Mouse (Mus musculus) lung, adult 2 months (tissue): ENCODE results near the gene Dsel. TPM values are rescaled to one million over a fixed set of nuclear protein-coding genes. Genes with fewer than 3 reads are reported as not detected.

Experiments used
- DNase-seq: peaks from one replicate; pipeline ENCODE4 v3.0.0; 2022
- H3K4me1 ChIP-seq: fragments of 200-500 bp; 2 replicates; pipeline ENCODE4 v1.6.1; 2011; ENCODE audit warnings: low read length; ENCODE audit not compliant: control insufficient read depth, insufficient read depth
- H3K4me3 ChIP-seq: fragments of 200-500 bp; replicated peaks from 2 replicates; pipeline ENCODE3; 2011; ENCODE audit warnings: low read depth, mild to moderate bottlenecking, control low read depth, low read length; ENCODE audit errors: extremely low read depth
- CTCF ChIP-seq: fragments of 200-500 bp; IDR thresholded peaks from 2 replicates; pipeline ENCODE4 v1.5.1; 2011; ENCODE audit warnings: mild to moderate bottlenecking, low read length, control low read depth; ENCODE audit not compliant: insufficient read depth
- POLR2A ChIP-seq: fragments of 200-500 bp; IDR thresholded peaks from 2 replicates; pipeline ENCODE4 v1.6.1; 2011; ENCODE audit warnings: low read depth, mild to moderate bottlenecking, control low read depth, low read length, borderline replicate concordance; ENCODE audit errors: extremely low read depth
- WGBS: fragments of 180-500 bp; shearing (Covaris S2); methylation state at CpG from one replicate; pipeline ENCODE4 v1.1.7; 2018; 5-methylcytosine and 5-hydroxymethylcytosine counted together
- polyA plus RNA-seq: library from polyadenylated mRNA; depleted of rRNA; stranded (reverse); fragments of >200 nt; gene quantifications from 2 replicates; pipeline ENCODE4 v1.2.3, GENCODE M21; 2012; rRNA removed

The Dsel gene
- polyA plus RNA-seq: 5.6 and 6.2 TPM in 2 replicates

DNA sequence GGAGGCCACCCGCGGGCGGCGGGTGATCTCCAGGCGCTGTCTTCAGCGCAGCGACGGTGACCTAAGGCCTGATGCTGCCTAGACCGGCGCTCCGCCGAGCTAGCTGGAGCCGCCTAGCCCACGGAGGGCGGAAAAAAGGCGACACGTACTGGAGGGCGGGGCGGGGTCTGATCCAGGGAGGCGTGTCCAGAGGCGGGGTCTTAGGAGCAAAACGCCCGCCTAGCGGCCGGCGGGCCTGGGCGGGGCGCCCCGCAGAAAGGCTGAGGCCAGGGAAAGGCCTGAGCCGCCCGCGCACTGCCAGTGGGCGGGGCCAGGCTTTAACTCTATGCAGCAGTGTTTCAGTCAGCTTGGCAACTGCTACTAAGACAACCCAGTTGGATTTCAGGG, at the start of gene Dsel:
Dsel (minus strand) TSS at position 140 of the 387 bp plus-strand sequence.
- under 1% methylated on average over 33 of the region's 33 CpGs for WGBS
- Histone ChIP-seq H3K4me3 (peak within 1 kb of the TSS; percentile 67), H3K4me1 (no peaks in the 10 kb centered on the region)
- peak; percentile 92 for DNase-seq
- no peak for TF ChIP-seq CTCF
- TF ChIP-seq POLR2A: peak; percentile 57; the same call in 1 of the 2 replicates

DNA sequence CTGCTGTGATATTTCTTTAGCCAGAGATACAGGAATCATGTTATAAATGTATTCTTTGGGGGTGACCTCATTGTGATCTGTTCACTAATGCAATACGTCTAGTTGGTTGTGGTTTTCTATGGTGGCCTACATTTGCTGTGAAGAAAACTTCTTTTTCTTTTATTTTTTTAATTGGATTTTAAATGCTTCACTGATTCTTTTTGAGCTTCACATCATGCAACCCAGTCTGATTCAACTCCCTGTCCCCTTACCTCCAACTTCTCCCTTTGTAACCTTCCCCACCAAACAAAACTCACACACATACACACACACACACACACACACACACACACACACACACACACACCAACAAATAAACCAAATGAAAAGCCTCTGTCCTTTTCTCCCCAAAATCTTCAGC, 46.7 kb upstream of the Dsel start:
- no peak overlapping the region for H3K4me3 ChIP-seq
- TF ChIP-seq CTCF: no peak
- TF ChIP-seq POLR2A: no peak
- DNase-seq: no peak
- WGBS: 73% methylated on average over 1 of the region's 1 CpGs
- H3K4me1 ChIP-seq: no peaks in the 10 kb centered on the region

DNA sequence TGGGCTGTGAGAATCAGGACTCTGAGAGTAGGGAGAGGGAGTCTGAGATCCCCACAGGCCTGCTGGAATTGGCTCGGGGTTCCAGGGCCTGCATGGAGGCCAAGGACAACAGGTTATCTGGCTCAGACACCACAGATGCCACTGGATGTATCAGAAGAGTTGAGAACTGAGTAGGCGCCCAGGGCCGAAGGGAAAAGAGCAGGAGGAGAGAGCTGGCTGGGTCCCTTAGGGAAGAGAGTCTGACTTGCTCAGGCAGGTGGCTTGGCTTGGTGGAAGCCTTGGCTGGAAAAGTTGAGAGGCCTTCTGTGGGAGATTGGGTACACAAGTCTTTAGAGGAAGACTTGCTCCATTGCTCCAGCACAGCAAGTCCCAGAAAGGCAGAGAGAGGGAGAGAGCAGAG, 18.6 kb upstream of the Dsel start:
- DNase-seq: no peak
- H3K4me1 ChIP-seq: no peaks in the 10 kb centered on the region
- 76% methylated on average over 3 of the region's 3 CpGs for WGBS
- H3K4me3 ChIP-seq: no peak overlapping the region
- TF ChIP-seq CTCF: no peak
- TF ChIP-seq POLR2A: no peak

DNA sequence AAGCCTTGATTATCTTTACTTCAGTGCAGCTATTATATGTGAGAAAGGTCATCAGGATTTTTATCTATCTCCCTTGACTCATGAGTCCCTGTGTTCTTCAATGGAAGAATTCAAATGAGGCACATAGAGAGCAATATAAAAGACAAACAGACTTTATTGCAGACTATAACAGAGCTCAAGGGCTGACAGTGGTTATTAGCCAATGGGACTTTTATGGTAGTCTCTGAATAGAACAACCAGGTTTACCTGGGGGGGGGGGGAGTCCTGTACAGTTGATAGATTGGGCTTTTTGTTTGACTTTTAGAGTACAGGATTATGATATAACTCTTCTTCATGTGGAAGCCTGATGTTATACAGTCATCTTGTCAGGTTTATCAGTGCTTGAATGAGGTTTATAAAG, 11.1 kb upstream of the Dsel start:
- TF ChIP-seq POLR2A (no peak), CTCF (no peak)
- H3K4me3 ChIP-seq: no peak overlapping the region
- H3K4me1 ChIP-seq: no peaks in the 10 kb centered on the region
- DNase-seq: no peak

DNA sequence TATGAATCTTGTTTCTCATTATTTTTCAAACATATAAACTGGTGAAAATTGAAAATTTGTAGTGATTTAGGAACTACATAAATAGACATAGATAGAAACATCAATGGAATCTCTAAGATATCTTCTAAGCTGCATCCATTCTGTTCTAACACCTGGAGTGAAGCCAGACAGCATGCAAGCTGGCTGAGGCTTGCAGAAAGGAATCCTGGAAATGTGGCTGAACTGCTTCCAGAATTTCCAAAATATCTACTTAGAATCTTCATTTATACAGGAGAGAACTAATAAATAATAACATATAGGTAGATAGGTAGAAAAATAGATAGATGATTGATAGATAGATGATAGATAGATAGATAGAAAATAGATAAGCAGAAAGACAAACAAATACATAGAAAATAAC, 8.5 kb upstream of the Dsel start:
- Histone ChIP-seq H3K4me3 (no peak overlapping the region), H3K4me1 (no peaks in the 10 kb centered on the region)
- TF ChIP-seq CTCF (no peak), POLR2A (no peak)
- DNase-seq: no peak

DNA sequence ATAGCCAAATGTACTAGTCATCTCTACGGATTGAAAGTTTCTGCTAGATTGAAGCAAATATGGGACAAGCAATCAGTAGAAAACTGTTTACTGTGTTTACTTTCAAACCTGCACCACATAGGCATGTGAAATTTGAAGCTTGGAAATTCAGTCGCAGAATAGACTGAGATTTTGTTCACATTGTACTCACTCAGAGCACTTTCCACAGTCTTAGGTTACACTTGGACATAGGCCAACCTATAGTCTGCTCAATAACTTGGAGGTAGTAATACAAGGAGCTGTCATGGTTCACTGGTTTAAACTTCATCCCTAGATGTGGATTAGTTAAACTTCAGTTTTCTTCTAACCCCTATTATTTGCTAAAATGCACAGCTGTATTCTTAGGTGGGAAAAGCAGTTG, 749 bp upstream of the Dsel start:
- DNase-seq: no peak
- Histone ChIP-seq H3K4me3 (no peak overlapping the region), H3K4me1 (no peaks in the 10 kb centered on the region)
- WGBS: 40% methylated on average over 2 of the region's 2 CpGs
- no peak for TF ChIP-seq CTCF
- TF ChIP-seq POLR2A: no peak

DNA sequence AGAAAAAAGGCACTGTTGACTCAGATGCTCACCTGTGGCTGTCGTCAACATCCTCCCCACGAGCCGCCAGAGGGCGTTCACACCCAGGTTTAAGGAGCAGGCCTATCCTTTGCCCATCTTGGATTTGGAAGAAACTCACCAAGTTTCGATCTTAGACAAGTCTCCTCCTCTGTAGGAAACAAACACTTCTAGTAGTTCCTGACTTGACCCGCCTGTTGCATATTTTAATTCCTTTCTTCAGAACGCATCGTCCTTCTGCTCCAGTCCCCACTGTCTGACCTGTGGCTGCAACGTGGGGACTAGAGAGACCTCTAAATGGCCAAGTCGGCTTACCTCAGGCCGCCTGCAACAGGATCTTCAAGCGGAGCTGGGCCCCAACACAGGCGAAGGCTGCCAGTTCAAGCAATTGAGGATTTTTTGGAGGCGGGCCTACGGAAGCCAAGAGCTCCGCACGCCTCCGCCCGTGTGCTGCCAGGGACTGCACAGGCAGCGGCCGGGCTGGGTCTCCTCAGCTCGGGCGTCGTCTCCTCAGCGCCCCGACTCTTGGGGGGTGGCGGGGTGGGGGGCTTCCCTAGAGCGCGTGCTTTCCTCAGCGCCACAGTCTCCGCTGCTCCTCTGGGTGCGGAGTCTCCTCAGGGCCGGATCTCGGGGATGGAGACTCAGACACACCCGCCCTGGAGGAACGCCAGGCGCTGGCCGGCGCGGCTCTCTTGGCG, 497 bp downstream of the Dsel start:
- H3K4me1 ChIP-seq: no peaks in the 10 kb centered on the region
- peak overlapping the region; percentile 67 for H3K4me3 ChIP-seq
- DNase-seq: peak; percentile 60
- under 1% methylated on average over 41 of the region's 41 CpGs for WGBS
- TF ChIP-seq CTCF (peak; percentile 65), POLR2A (no peak)

DNA sequence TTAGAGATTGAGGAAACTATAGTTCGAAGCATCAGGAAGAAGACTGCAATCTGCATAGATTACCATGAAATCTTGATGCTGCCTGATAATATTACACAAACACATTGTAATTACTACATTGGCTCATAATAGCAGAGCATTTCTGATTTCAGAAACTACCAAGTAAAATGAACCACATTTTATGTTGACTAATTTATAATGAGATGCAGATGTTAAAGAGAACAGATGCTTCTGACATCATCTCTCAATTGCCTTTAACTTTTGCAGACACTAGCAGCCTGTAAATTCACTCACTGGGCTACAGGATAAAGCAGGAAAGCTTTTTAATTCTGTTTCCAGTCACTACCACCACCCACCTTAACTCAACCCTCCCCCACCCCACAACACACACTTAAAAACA, 6.9 kb downstream of the Dsel start:
- H3K4me1 ChIP-seq: no peaks in the 10 kb centered on the region
- no peak for TF ChIP-seq CTCF
- no peak for TF ChIP-seq POLR2A
- no peak for DNase-seq
- H3K4me3 ChIP-seq: no peak overlapping the region
- WGBS: 71% methylated on average over 1 of the region's 1 CpGs

DNA sequence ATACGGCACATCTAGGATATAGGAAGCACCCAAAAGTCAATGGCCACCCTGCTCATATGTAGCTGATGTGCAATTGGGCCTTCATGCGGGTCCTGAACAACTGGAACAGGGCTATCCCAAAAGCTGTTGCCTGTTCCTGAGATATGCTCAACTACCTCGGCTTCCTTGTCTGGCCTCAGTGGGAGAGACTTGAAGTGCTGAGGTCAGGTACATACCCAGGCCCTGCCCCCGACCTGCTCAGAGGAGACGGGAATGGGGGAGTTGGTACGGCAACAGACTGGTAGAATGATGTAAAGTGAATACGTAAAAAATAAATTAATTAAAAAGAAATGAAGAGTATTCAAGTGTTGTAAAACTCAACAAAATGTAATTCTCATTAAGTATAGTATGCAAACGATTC, 12.3 kb downstream of the Dsel start:
- no peak for TF ChIP-seq POLR2A
- TF ChIP-seq CTCF: no peak
- no peak for DNase-seq
- Histone ChIP-seq H3K4me1 (no peaks in the 10 kb centered on the region), H3K4me3 (no peak overlapping the region)
- WGBS: 86% methylated on average over 8 of the region's 8 CpGs

DNA sequence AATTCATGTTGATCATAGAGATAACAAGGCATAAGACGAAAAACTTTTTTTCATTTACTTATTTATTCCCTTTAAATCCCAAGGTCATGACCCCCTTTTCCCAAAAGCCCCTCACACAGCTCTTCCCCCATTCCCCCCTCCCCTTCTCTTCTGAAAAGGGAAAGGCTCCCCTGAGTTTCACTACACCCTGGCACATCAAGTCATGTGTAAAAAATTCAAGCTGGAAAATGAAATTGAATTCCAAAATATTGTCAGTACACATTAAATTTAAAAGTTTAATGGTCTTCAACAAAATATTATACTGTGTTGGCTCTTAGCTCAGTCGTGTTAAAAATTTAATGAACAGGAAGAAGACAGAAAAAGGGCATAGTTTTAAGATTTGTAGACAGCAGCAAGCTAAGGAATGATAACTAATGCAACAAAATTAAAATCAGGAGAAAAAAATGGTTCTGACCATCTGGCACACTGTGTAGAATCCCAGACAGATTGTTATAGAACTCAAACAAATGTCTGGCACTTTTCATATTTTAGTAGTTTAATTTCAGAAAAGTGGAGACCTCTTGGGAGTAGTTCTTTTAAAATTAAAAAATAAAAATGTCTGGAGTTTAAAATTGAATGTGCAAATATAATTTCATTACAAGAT, 31.0 kb downstream of the Dsel start:
- WGBS: 51% methylated on average over 2 of the region's 2 CpGs
- no peaks in the 10 kb centered on the region for H3K4me1 ChIP-seq
- DNase-seq: no peak
- TF ChIP-seq CTCF: no peak
- no peak for TF ChIP-seq POLR2A
- H3K4me3 ChIP-seq: no peak overlapping the region
